Mouse (Mus musculus) megakaryocyte-erythroid progenitor cell, adult 5-6 weeks (primary cell): ENCODE results near the gene Fitm2. TPM values are rescaled to one million over a fixed set of nuclear protein-coding genes. Genes with fewer than 3 reads are reported as not detected.
"Not testable (repeated sequence)": the region's sequence is repeated elsewhere in the genome, so short reads cannot be mapped to it uniquely, and the experiment has no call there.

Experiments used
- ATAC-seq: replicated peaks from 2 replicates; pipeline ENCODE4 v1.8.0; 2016; ENCODE audit warnings: mild to moderate bottlenecking, inconsistent platforms; ENCODE audit not compliant: severe bottlenecking, poor library complexity, low FRiP score, low TSS enrichment
- total RNA-seq, 2 experiments: library from RNA; stranded (forward) in 1 of 2; stranded (reverse) in 1 of 2; fragments of 200-1000, 215-1000 nt in 1 of 2; fragments of >200 nt in 1 of 2; fragmentation: Nextera tagmentation in 1 of 2; gene quantifications; 2 replicates each; pipeline ENCODE4 v1.2.3; 2014 to 2017

The Fitm2 gene
- total RNA-seq, 2 experiments from 2014 or later = 3.3 to 6.2 TPM

DNA sequence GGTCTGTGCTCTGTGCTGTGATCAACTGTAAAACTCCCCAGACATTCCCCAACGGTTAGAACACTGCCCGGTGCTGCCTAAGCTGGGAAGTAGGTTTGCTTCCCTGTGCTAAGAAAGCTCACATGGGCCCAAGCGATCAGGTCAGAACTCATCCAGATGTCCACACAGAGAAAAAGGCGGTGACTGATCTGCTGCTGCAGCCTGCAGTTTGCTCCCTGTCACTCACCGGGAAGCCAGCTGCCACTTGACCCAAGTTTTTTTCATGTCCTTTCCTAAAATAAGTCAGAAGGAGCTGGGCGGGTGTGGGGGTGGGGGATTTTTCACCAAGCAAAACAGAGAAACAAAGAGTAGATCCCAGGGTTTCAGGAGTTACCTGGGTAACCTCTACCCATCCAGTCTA lies 7.9 kb downstream of the Fitm2 start:
- no peak for ATAC-seq

DNA sequence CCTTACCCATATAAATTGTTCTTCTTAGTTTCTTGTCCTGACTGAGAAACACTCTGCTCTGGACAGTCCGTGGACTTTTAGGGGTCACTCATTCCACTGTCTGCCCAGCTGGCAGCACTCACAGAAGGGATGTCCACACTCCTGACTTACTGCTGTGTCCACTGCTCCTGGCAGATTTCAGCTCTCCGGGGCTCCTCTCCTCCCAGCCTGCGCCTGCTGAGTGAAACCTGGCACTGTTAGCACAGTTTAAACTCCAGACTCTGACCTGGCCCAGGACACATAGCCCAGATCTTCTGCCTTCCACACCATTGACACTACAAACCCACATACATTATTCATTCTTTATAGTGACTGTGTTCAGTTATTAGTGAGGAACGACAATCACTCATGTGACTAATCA lies 8.4 kb downstream of the Fitm2 start:
- ATAC-seq = no peak

DNA sequence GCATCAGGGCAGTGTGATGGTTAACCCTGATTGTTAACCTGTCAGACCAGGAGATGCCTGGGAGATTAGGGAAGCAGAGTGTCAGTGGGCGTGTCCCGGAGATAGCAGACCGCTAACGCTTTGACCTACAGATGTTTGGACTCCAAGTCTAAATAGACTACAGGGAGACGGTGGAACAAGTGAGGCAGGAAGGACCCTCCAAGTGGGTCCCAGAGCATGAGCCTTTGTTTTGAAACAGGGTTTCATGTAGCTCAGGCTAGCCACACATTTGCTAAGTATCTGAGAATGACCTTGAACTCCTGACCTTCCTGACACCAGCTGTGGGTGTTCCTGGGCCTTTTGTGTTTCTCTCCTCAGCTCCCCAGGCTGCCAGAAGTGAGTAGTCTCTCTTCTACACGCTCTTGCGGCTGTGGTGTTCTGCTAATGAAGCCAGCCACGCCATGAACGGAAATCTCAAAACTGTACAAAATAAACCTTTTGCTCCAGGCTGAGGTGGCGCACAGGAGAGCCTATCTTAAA lies 9.1 kb downstream of the Fitm2 start:
- ATAC-seq = no peak

DNA sequence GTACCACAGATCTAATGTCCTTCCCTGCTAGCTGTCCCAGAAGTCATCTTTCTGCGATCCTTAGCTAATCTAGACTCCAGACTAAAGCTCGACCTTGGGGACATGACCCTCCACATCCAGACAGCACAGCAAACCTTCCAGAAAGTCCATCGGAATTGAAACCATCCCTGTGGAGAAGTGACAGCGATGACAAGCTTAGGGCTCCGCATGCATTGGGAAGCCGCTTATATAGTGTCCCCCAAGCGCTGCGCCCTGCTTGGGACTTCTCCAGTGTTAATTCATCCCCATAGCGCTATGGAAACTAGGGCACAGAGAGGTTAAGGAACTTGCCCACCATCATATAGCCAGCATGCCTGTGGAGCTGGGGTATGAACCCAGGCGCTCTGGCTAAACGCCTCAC lies 9.6 kb downstream of the Fitm2 start:
- ATAC-seq = no peak

DNA sequence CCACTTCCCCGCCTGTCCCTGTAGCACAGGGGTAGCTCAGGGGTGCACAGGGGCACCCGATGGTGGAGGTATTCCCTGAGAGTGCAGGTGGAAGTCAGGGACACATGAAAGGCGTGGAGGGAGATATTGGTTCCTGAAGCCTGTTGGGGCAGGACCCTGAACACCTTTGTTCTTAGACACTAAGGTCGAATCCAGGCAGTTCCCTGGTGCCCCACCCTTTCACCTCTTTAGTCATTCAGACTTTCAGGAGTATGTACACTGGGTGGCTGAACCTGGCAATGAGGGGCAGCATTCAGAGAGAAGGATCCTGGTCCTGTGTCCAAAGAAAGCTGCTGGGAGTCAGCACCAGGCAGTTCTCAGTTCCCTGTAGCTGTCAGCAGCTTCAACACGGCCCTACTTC lies 10.0 kb downstream of the Fitm2 start:
- no peak for ATAC-seq

DNA sequence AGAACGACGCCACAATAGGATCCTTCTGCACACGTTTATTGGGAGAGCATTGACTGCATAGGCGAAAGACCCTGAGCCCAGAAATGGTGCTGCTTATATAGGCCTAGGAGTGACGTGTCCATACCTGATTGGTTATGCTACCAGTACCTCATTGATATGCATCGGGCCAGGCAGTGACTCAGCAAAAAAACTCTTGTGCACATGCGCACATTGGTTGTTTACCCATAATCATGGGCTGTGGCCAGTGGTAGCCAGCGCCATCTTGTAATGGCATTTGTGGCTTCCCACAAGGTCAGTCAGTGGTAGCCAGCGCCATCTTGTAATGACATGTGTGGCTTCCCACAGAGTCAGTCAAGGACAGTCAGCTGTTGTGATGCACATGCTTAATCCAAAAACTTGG lies 11.1 kb downstream of the Fitm2 start:
- ATAC-seq = not testable (repeated sequence)

DNA sequence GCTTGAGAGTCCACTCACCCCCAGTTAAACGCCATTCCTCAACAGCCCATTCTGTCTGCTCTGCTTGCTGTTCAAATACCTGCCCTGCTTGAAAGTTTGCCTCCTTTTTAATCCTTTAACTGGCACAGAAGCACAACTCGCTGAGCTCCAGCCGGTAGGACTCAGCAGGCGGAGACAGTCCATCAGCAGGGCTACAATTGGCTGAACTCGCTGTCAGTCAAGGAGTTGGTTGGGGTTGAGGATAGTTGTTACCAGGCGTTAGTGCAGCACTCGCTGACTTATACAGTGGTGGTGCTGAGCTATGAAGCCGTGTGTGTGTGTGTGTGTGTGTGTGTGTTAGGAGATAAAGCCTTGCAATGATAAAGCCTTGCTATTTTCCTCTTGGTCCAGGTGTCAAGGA lies 11.8 kb downstream of the Fitm2 start:
- ATAC-seq = no peak

DNA sequence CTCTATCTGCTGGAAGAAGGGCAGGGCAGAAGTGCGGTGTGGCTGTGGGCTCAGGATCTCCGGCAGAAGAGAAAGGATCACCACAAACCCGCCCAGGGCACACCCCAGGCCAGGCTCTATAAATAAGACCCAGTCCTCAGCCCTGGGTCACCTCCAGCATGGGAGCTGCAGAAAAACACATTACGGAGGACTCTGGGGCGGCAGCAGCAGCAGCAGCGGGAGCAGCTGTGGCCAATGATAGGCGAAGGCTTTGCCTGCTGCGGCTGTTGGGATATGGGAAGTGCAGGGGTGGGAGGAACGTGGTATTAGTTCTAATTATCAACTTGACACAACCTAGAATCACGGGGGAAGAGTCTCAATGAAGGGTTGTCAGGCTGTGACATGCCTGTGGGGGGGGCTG lies 13.0 kb downstream of the Fitm2 start:
- ATAC-seq = peak; percentile 23; the same call in 1 of the 2 replicates

DNA sequence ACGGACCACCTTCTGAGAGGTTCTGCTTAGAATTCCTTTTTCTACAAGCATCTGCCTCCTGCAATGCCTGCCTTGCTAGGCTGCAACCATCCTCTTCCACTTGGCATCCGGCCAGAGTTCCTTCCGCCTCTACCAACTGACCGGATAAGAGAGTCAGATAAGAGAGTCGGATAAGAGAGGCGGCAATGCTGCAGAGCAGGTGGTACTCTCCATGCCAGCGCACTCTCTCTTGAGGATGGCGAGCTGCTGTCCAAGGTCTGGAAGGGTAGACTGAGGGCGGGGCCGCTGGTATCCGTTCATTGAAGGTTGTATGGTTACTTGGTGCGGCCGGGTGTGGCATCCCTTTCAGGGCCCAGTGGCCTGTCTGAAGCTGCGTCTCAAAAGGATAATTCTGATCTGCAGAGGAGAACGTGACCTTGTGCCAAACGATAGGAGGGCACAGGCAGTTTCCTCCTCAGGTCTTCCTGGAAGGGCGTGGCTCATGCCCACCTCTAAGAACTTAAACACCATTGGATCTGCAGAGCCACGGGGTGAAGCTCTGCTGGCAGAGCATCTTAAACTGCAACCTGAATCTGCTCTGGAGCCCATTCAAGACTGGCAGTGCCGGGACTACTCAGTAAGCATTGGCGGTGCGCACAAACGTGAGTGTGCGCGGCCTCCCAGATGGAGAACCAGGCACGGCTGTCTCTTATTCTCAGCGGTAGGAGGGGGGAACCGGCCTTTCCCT lies 13.7 kb downstream of the Fitm2 start:
- peak; percentile 82 for ATAC-seq

DNA sequence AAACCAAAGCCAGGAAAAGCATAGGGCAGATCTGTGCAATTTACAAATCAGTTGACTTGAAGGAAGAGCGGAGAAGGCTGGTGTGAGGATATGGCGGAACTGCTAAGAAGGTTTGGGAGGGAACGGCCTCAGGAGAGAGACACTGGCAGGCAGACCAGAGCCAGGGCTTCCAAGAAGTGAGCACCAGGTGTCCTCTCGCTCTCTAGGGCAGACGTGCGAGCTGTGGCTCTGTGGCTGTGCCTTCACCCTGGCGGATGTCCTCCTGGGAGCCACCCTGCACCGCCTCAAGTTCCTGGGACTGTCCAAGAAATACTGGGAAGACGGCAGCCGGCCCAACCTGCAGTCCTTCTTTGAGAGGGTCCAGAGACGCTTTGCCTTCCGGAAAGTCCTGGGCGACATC lies 19.1 kb downstream of the Fitm2 start:
- ATAC-seq = no peak

DNA sequence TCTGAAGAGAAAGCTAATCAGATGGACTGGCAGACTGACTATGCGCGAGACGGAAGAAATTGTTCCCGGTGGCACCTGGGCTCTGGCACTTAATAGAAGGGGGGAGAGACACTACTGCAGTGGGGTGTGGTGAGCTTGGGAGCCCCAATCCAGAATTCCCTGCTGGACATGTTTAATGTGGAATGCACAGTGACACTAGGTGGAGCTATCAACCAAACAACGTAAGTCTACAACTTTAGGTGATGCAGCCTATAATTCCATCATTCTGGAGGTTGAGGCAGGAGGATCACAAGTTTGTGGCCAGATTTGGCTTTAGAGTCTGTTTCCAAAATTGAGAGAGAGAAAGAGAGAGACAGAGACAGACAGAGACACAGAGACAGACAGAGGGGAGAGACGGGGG lies 19.7 kb downstream of the Fitm2 start:
- ATAC-seq = no peak

DNA sequence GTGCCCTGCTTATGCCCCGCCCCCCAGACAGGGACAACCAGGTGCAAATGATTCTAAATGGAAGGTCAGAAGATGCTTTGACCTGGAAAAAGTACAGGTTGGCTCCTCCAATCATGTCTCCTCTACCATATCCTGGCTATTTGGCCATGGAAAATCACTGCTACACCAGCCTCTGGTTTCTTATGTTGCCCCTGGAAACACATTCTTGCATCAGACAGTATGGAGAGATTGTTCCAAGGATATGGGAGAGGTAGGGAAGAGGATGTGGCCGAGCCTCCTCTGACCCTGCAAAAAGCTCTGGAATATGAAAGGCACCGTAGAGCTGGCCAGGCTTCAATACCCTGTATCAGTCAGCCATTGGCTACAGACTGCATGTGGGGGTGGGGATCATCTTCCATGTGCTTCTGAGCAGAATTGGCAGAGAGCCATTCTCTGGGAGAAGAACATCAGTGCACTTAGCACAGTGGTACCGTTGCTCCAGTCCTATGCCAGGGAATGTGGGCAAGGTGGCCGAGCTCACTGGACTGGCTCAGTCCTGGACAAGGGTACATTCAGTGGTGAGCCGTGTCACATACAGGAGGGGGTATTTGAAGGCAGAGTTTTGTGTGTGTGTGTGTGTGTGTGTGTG lies 21.6 kb downstream of the Fitm2 start:
- no peak for ATAC-seq

DNA sequence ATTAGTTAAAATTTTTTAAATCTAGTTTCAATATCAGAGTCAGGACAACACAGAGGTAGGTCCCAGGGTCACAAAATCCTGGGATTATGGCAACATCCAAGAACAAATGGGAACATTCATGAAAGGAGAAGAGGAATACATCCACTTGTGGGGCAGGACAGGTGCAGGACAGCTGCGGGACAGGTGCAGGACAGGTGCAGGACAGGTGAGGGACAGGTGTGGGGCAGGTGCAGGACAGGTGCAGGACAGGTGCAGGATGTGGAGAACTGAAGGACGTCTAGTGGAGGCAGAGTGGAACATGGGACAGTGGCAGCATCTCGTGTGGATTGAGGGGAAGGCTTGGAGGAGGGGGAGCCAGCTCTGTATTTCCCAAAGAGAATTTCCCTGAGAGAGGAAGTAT lies 23.2 kb downstream of the Fitm2 start:
- no peak for ATAC-seq

DNA sequence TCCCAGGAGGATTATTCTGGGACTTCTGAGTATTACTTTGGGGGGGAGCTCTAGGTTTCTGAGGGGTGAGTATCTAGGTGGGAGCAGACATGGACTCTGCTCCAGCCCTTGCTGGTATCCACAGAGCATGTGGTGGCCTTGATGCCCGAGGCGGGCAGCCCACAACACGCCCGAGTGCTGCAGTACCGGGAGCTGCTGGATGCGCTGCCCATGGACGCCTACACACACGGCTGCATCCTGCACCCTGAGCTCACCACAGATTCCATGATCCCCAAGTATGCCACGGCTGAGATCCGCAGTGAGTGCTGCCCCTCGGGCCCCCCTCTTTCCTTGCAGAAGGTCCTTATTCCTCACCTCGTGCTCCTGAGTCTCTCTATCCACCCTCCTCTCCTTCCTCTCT lies 25.1 kb downstream of the Fitm2 start:
- no peak for ATAC-seq

DNA sequence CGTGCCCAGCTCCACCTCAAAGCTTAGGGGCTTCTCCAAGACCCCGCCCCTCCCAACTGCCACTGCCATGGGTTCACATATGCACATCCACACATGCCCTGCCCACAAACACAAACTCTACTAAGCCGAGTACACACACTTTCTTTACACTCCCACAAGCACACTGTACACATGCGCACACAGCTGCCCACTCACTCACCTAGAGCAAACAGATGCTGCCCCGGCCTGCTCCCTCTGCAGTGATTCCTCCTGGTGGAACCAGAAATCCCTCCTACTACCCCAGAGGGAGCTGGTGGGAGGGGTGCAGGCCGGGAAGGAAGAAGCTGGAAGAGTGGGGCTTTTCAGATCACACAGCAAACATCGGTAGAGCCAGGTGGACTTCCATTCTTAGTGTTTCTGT lies 28.4 kb downstream of the Fitm2 start:
- ATAC-seq = no peak

DNA sequence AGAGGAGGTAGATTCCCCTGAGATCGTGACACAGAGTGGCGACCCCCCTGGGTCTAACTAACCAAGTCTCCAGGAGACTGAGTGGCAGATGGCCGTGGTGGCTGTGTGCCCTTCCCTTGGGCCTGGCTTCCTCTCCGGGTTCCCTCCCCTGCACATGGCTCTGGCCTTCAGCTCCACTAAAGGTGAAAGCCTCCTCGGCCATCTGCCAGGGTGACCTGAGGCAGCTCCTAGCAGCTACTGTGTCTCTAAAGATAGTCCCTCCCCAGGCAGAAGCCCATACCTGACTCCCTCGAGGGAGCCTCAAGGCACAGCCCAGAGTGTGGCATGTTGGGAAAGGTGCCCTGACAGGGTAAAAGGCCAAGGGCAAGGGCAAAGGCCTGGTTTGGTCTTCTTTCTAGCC lies 28.9 kb downstream of the Fitm2 start:
- ATAC-seq = no peak

DNA sequence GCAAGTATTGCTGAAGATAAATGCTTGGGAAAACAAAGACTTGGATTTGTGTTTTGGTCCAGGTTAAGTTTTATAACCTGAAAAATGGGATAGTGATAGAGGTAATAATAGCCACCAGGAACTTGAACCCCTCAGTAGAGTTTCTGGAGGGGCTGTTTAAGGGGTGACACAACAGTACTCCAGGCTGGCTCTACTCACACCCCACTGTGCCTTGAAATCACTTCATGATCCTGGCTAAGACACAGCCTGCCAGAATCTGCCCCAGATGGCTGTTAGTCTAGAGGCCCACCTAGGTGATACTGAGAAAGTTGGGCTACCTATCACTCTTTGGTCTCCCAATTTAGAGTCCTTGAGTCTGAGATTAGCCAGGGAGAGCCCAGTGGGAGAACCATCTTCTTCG lies 32.9 kb downstream of the Fitm2 start:
- no peak for ATAC-seq

DNA sequence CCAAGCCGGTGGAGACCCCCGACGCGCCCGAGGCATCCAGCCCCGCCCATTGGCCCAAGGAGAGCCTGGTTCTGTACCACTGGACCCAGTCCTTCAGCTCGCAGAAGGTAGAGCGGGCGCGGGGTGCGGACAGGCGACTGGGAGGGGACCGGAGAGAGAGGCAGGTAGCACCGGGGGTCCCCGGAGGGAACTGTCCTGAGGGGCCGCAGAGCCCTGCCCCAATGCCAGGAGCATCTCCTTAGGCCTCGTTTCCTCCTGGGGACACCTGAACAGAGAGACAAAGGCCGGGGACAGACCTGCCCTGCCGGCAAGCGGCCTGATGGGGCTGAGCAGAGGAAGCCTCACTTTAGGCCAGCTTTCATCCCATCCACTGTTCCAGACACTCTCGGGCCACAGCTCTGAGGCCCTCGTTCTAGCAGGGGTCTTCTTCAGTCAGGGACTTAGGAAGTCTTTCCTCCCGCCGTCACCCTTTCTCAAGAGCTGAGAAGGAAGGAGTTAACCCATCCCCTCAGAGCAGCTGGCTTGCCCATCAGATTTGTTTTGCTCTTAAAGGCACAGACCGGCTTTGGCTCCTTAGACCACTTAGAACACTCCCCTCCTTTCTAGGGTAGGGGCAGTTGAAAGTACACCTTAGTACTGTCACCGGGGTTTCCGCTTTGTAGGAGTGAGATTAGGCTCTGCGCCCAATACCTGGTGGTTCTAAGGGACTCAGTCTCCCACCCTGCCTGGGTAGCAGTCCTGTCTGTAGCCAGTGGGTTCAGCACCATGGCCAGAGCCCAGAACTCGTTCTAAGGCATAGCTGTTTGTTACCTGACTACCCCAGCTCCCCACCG lies 33.6 kb downstream of the Fitm2 start:
- peak; percentile 65; the same call in 1 of the 2 replicates for ATAC-seq

DNA sequence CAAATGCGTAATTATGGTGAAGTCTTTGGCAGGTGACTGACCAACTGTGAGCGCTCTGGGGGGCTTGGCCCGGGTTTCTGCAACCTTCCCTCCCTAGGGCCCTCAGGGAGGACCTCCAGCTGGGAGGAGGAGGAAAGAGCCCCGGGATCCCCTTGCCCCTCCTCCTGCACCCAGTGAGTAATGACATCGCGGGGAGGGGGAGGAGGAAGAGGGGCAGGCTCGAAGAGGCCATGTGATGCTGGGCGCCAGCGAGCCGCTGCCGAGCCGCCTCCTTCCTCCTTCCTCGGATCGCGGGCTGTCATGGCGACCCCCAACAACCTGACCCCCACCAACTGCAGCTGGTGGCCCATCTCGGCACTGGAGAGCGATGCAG lies 34.2 kb downstream of the Fitm2 start, which contains the start of gene Gdap1l1:
Gdap1l1 (plus strand) TSS at position 231 of the 373 bp plus-strand sequence.
- ATAC-seq = no peak

DNA sequence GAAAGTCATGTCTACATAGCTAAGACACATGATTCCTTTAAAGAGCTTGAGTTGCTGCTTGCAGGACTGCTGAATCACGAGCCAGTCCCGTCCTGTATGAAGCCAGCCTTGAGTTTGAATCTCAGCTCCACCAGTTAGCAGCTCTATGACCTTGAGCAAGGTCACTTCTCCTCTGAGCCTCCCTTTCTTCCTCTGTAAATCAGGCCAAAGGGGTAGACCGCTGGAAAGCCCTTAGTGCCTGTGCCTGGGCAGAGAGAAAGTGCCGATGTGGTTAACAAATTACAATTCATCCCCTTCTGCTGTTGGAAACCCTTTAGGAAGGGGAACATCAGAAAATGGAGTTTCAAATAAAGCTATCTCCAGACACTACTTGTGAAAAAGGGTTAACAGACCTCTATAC lies 34.6 kb downstream of the Fitm2 start:
- no peak for ATAC-seq
